Mouse (Mus musculus): Measurements from ENCODE around the gene Tbc1d32. TPM values are rescaled to one million over a fixed set of nuclear protein-coding genes. Genes with fewer than 3 reads are reported as not detected.
"Not testable (repeated sequence)": the region's sequence is repeated elsewhere in the genome, so short reads cannot be mapped to it uniquely, and the experiment has no call there.

The Tbc1d32 gene
- polyA plus RNA-seq, 1 experiment from 2014 or later = 2.8 TPM

DNA sequence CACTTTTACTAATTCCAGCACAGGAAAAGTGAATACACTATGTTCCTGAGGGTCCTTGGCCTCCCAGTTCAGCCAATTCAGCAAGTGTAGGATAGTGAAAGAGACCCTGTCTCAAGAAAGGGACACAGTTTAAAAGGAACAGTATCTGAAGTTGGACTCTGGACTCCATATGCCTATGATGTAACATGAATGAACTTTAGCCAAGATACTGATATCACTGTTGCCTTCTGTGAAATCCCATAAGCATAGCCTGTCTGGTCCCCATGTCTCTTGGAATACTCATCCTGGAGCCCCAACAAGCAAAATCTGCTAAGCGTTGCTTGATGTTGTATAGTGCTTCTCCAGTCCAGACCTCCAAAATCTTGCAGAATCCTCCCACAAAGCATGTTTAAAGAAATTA is 46.8 kb downstream of the Tbc1d32 start:
- Histone ChIP-seq H3K4me1 (ENCODE audit: control insufficient read depth, insufficient read depth, low read length) (no peaks in the 10 kb centered on the region), H3K27ac (replicated peaks; ENCODE audit: low read depth, low read length) (no peak overlapping the region), H3K27me3 (ENCODE audit: control insufficient read depth, insufficient read depth, low read length) (no peaks in the 10 kb centered on the region), H3K4me3 (replicated peaks; ENCODE audit: low read depth, low read length) (no peak overlapping the region), H3K36me3 (ENCODE audit: control insufficient read depth, insufficient read depth, low read length) (no peaks in the 10 kb centered on the region), H3K9ac (replicated peaks; ENCODE audit: low read length) (no peak overlapping the region), H3K9me3 (ENCODE audit: control insufficient read depth, low read length) (no peaks in the 10 kb centered on the region), H3K4me2 (ENCODE audit: low read length) (no peak overlapping the region)
- DNase-seq = no peak
- WGBS = 100% methylated on average over 1 of the region's 1 CpGs
- ATAC-seq (ENCODE audit: low FRiP score, low TSS enrichment) = no peak

DNA sequence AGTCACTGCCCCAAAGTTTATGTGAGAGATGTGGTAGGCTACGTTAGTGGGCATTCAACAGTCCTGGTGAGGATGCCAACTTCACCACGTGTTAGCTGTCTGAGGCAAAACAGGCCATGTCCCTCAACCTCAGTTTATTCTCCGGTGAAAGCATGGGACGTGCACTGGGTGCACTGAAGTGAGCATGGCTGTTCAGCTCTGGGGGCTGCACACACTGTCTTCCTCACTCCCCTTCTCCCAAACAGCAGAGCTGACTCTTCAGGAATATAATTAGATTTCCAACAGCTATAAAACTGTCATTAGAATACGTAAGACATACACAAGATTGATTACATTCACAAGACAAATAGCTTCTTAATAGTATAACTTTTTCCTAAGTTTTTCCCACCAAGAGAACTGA is 55.3 kb downstream of the Tbc1d32 start:
- DNase-seq (no peak), ATAC-seq (ENCODE audit: low FRiP score, low TSS enrichment) (no peak)
- no peak overlapping the region for H3K4me3 ChIP-seq (replicated peaks; ENCODE audit: low read depth, low read length)
- H3K36me3 ChIP-seq (ENCODE audit: control insufficient read depth, insufficient read depth, low read length) = no peaks in the 10 kb centered on the region
- no peaks in the 10 kb centered on the region for H3K9me3 ChIP-seq (ENCODE audit: control insufficient read depth, low read length)
- H3K4me1 ChIP-seq (ENCODE audit: control insufficient read depth, insufficient read depth, low read length) = no peaks in the 10 kb centered on the region
- H3K9ac ChIP-seq (replicated peaks; ENCODE audit: low read length) = no peak overlapping the region
- no peaks in the 10 kb centered on the region for H3K27me3 ChIP-seq (ENCODE audit: control insufficient read depth, insufficient read depth, low read length)
- 93% methylated on average over 5 of the region's 5 CpGs for WGBS
- no peak overlapping the region for H3K27ac ChIP-seq (replicated peaks; ENCODE audit: low read depth, low read length)
- H3K4me2 ChIP-seq (ENCODE audit: low read length) = no peak overlapping the region

DNA sequence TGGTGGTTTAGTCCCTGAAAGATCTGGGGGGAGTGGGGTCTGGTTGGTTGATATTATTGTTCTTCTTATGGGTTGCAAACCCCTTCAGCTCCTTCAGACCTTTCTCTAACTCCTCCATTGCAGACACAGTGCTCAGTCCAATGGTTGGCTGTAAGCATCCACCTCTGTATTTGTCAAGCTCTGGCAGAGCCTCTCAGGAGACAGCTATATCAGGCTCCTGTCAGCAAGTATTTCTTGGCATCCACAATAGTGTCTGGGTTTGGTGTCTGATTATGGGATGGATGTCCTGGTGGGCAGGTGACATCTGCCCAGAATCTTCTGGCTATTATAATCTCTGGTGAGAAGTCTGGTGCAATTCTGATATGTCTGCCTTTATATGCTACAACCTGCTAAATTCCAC is 60.8 kb downstream of the Tbc1d32 start:
- not testable (repeated sequence) for H3K4me1 ChIP-seq (ENCODE audit: control insufficient read depth, insufficient read depth, low read length)

DNA sequence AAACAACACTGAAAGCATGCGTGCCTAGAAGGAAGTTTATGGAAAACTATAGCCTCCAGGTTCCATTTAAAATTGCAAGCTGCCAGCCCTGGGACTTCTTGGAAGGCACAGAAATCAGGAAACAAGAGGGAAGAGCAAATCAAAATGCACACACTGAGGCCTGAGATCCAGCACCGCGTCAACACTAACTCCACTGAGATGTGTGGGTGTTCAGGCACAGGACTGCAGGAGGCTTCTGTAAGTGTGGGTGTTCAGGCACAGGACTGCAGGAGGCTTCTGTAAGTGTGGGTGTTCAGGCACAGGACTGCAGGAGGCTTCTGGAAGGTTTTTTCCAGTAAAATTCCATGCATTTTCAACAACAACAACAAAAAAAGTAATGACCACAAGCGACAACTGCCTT is 62.7 kb downstream of the Tbc1d32 start:
- H3K4me1 ChIP-seq (ENCODE audit: control insufficient read depth, insufficient read depth, low read length) = no peaks in the 10 kb centered on the region
- no peak overlapping the region for H3K9ac ChIP-seq (replicated peaks; ENCODE audit: low read length)
- H3K9me3 ChIP-seq (ENCODE audit: control insufficient read depth, low read length) = no peaks in the 10 kb centered on the region
- 85% methylated on average over 4 of the region's 4 CpGs for WGBS
- no peak for DNase-seq
- no peaks in the 10 kb centered on the region for H3K27me3 ChIP-seq (ENCODE audit: control insufficient read depth, insufficient read depth, low read length)
- H3K27ac ChIP-seq (replicated peaks; ENCODE audit: low read depth, low read length) = no peak overlapping the region
- no peak for ATAC-seq (ENCODE audit: low FRiP score, low TSS enrichment)
- no peak overlapping the region for H3K4me2 ChIP-seq (ENCODE audit: low read length)
- H3K36me3 ChIP-seq (ENCODE audit: control insufficient read depth, insufficient read depth, low read length) = no peaks in the 10 kb centered on the region
- H3K4me3 ChIP-seq (replicated peaks; ENCODE audit: low read depth, low read length) = no peak overlapping the region

More for the DNA sequence above, 60.8 kb downstream of the Tbc1d32 start:
- not testable (repeated sequence) for H3K4me2 ChIP-seq (ENCODE audit: low read length); H3K9ac ChIP-seq (replicated peaks; ENCODE audit: low read length); H3K4me3 ChIP-seq (replicated peaks; ENCODE audit: low read depth, low read length); H3K36me3 ChIP-seq (ENCODE audit: control insufficient read depth, insufficient read depth, low read length); H3K9me3 ChIP-seq (ENCODE audit: control insufficient read depth, low read length); H3K27ac ChIP-seq (replicated peaks; ENCODE audit: low read depth, low read length); ATAC-seq (ENCODE audit: low FRiP score, low TSS enrichment); H3K27me3 ChIP-seq (ENCODE audit: control insufficient read depth, insufficient read depth, low read length); DNase-seq

DNA sequence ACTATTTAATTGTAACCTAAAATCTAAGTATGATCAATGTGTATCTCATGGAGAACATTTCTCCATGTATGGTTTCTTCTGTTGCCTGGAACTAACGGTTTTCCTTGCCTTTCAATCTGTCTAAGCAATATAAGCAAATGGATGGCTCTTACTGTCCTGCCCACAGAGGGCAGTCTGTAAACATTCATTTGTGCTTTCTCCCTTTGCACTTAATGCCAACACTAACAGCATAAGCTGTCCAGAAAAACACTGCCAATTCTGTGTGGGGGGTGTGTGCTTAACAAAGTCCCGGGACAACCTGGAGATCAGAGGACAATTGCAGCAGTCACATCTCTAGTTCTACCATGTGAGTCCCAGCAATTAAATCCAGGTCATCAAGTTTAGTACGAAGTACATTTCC is 64.1 kb downstream of the Tbc1d32 start:
- ATAC-seq (ENCODE audit: low FRiP score, low TSS enrichment) = no peak
- Histone ChIP-seq H3K9ac (replicated peaks; ENCODE audit: low read length) (no peak overlapping the region), H3K27me3 (ENCODE audit: control insufficient read depth, insufficient read depth, low read length) (no peaks in the 10 kb centered on the region), H3K4me3 (replicated peaks; ENCODE audit: low read depth, low read length) (no peak overlapping the region), H3K4me2 (ENCODE audit: low read length) (no peak overlapping the region), H3K27ac (replicated peaks; ENCODE audit: low read depth, low read length) (no peak overlapping the region), H3K4me1 (ENCODE audit: control insufficient read depth, insufficient read depth, low read length) (no peaks in the 10 kb centered on the region), H3K36me3 (ENCODE audit: control insufficient read depth, insufficient read depth, low read length) (no peaks in the 10 kb centered on the region), H3K9me3 (ENCODE audit: control insufficient read depth, low read length) (no peaks in the 10 kb centered on the region)
- 81% methylated on average over 3 of the region's 3 CpGs for WGBS
- no peak for DNase-seq

DNA sequence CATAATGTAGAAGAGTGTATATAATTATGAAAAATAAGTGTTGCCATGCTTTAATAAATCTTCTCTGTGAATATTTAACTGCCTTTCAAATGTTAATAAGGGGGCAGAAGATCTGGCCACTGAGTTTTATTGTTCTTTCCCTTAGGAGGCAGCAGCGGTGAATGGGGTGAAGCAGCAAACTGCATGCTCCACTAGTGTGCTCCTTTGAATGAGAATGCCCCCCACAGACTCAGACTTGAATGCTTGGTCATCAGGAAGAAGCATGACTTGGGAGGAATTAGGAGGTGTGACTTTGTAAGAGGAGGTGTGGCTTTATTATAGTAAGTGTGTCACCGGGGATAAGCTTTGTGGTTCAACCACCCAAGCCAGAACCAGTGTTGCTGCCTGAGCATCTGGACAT is 69.7 kb downstream of the Tbc1d32 start:
- WGBS = 19% methylated on average over 2 of the region's 2 CpGs
- H3K36me3 ChIP-seq (ENCODE audit: control insufficient read depth, insufficient read depth, low read length) = no peaks in the 10 kb centered on the region
- DNase-seq = peak; percentile 21

DNA sequence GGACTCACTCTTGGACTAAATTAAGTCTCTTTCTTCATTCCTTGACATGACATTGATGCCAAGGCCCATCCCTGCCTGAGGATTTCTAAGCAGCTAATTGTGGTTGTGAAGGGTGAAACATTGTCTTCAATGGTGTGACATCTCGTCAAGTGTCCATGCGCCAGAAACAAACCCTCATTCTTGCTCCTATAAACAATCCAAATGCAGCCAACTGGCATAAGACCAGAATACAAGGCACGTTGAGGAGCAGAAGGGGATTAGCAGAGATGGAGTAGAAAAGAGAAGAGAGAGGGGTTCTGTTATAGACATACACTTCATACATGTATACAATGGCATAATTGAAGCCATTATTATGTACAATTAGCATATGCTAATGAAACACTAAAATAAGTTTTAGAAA is 70.3 kb downstream of the Tbc1d32 start:
- DNase-seq = peak; percentile 34
- H3K27me3 ChIP-seq (ENCODE audit: control insufficient read depth, insufficient read depth, low read length) = no peaks in the 10 kb centered on the region
- peak; percentile 57 for ATAC-seq (ENCODE audit: low FRiP score, low TSS enrichment)
- H3K27ac ChIP-seq (replicated peaks; ENCODE audit: low read depth, low read length) = no peak overlapping the region
- H3K4me1 ChIP-seq (ENCODE audit: control insufficient read depth, insufficient read depth, low read length) = no peaks in the 10 kb centered on the region
- no peak overlapping the region for H3K9ac ChIP-seq (replicated peaks; ENCODE audit: low read length)
- H3K9me3 ChIP-seq (ENCODE audit: control insufficient read depth, low read length) = no peaks in the 10 kb centered on the region
- 30% methylated on average over 3 of the region's 3 CpGs for WGBS
- no peaks in the 10 kb centered on the region for H3K36me3 ChIP-seq (ENCODE audit: control insufficient read depth, insufficient read depth, low read length)
- no peak overlapping the region for H3K4me2 ChIP-seq (ENCODE audit: low read length)
- no peak overlapping the region for H3K4me3 ChIP-seq (replicated peaks; ENCODE audit: low read depth, low read length)

More for the DNA sequence above, 69.7 kb downstream of the Tbc1d32 start:
- no peaks in the 10 kb centered on the region for H3K9me3 ChIP-seq (ENCODE audit: control insufficient read depth, low read length)
- ATAC-seq (ENCODE audit: low FRiP score, low TSS enrichment) = peak; percentile 56; the same call in 1 of the 2 replicates
- H3K27ac ChIP-seq (replicated peaks; ENCODE audit: low read depth, low read length) = no peak overlapping the region
- H3K4me3 ChIP-seq (replicated peaks; ENCODE audit: low read depth, low read length) = no peak overlapping the region
- H3K9ac ChIP-seq (replicated peaks; ENCODE audit: low read length) = no peak overlapping the region
- no peaks in the 10 kb centered on the region for H3K27me3 ChIP-seq (ENCODE audit: control insufficient read depth, insufficient read depth, low read length)
- no peaks in the 10 kb centered on the region for H3K4me1 ChIP-seq (ENCODE audit: control insufficient read depth, insufficient read depth, low read length)
- no peak overlapping the region for H3K4me2 ChIP-seq (ENCODE audit: low read length)

DNA sequence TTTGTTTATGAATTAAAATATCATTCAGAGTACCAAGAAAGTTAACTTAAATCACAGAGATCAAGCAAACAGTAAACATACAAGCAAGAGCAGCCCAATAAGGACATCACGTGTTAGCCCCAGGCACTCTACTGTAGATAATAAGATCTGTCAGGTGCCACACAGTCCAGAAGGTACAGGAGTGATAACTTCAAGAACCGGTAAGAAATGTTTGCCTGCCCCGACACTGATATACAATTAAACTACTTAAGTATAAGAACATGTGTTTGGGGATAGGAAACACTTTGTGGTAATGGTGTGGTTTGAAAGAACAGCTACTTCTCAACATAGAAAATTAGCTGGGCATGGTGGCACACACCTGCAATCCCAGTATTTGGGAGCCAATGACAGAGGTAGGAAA is 71.5 kb downstream of the Tbc1d32 start:
- Histone ChIP-seq H3K9ac (replicated peaks; ENCODE audit: low read length) (no peak overlapping the region), H3K27me3 (ENCODE audit: control insufficient read depth, insufficient read depth, low read length) (no peaks in the 10 kb centered on the region), H3K36me3 (ENCODE audit: control insufficient read depth, insufficient read depth, low read length) (no peaks in the 10 kb centered on the region), H3K4me2 (ENCODE audit: low read length) (no peak overlapping the region), H3K4me3 (replicated peaks; ENCODE audit: low read depth, low read length) (no peak overlapping the region), H3K9me3 (ENCODE audit: control insufficient read depth, low read length) (no peaks in the 10 kb centered on the region), H3K4me1 (ENCODE audit: control insufficient read depth, insufficient read depth, low read length) (no peaks in the 10 kb centered on the region), H3K27ac (replicated peaks; ENCODE audit: low read depth, low read length) (no peak overlapping the region)
- no peak for ATAC-seq (ENCODE audit: low FRiP score, low TSS enrichment)
- DNase-seq = no peak
- WGBS = 94% methylated on average over 3 of the region's 3 CpGs

DNA sequence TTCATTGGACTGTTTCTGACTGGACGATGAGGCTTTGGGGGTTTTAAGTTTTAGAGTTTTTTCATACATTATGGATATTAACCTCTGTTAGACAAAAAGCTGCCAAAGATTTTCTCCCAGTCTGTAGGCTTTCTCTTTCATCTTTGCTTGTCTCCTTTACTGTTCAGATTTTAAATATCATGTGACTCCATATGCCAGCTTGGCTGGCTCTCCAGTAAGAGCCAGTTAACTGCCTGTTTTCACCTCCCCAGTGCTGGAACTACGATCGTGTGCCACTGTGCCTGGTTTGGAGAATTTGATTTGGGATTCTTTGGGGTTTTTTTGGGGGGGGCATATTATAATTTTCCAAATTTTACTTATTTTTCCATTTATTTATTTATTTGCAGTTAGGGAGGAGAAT is 79.6 kb downstream of the Tbc1d32 start:
- Histone ChIP-seq H3K27ac (replicated peaks; ENCODE audit: low read depth, low read length) (no peak overlapping the region), H3K27me3 (ENCODE audit: control insufficient read depth, insufficient read depth, low read length) (no peaks in the 10 kb centered on the region), H3K4me1 (ENCODE audit: control insufficient read depth, insufficient read depth, low read length) (no peaks in the 10 kb centered on the region), H3K9me3 (ENCODE audit: control insufficient read depth, low read length) (no peaks in the 10 kb centered on the region), H3K36me3 (ENCODE audit: control insufficient read depth, insufficient read depth, low read length) (no peaks in the 10 kb centered on the region), H3K9ac (replicated peaks; ENCODE audit: low read length) (no peak overlapping the region), H3K4me3 (replicated peaks; ENCODE audit: low read depth, low read length) (no peak overlapping the region), H3K4me2 (ENCODE audit: low read length) (no peak overlapping the region)
- ATAC-seq (ENCODE audit: low FRiP score, low TSS enrichment) = no peak
- 93% methylated on average over 3 of the region's 3 CpGs for WGBS
- DNase-seq = no peak

Measured in midbrain, embryonic 14.5 days (tissue).